Mouse (Mus musculus) layer of hippocampus, postnatal 10 days (tissue): Measurements from ENCODE around the gene Nfic. TPM values are rescaled to one million over a fixed set of nuclear protein-coding genes. Genes with fewer than 3 reads are reported as not detected.
"Not testable (repeated sequence)": the region's sequence is repeated elsewhere in the genome, so short reads cannot be mapped to it uniquely, and the experiment has no call there.

ENCODE experiments used
- DNase-seq, 2 experiments: peaks; one replicate each; pipeline ENCODE4 v3.0.0; 2021; ENCODE audit warnings: low spot score in 2 of 2
- total RNA-seq, 2 experiments: library from RNA; stranded (reverse); gene quantifications; 2 replicates each; pipeline ENCODE4 v1.2.3; 2021

Gene Nfic
- total RNA-seq, 2 experiments from 2014 or later = 51.2 to 55.8 TPM

- DNase-seq = no peak
These were observed 5.5 kb upstream of the Nfic start for GRCm38 (mm10) chr10:81460951-81461350.

DNA sequence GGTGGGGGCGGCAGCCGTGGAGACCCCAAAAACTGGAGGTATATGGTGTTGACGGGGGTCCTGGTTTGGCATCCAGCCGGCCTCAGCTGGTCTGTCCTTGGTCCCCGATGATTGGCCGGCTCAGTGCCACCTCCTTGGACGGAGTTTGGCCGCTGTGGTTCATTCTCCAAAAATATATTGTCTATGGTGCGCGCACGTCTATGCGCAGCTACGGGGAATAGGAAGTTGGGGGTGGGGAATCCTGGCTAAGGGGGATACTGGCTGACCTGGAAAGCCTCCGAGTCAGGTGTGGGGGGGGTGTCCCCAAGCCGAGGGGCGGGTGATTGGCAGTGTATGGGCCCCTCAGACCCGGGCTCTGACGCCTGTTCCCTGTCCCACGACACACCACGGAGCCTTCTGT lies 5.0 kb upstream of the Nfic start:
- peak; percentile 10 to 20 for DNase-seq

DNA sequence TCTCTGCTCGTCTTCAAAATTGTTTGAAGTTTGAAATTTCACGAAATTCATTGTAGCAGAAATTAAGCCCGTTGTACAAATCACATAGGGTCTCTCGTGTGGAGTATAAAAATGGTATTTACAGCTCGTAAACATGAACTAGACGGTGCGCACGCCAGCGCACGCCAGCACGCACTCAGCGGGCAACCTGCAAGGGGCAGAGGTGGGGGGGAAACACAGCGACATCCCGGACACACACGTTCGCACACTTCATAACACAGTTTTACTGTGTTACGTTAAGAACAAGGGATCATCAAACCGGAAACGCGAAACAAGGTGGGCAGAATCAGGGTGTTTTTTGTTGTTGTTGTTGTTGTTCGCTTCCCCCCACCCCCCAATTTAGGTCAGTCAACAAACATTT lies 4.0 kb upstream of the Nfic start:
- peak in 1 of 2 experiments; percentile 13 for DNase-seq

GRCm38 (mm10) chr10:81458267-81458666 lies 2.8 kb upstream of the Nfic start:
- DNase-seq = peak in 1 of 2 experiments; percentile 12

GRCm38 (mm10) chr10:81457624-81458023 lies 2.2 kb upstream of the Nfic start:
- peak; percentile 6 to 16 for DNase-seq

GRCm38 (mm10) chr10:81456983-81457563 lies 1.6 kb upstream of the Nfic start:
- DNase-seq = no peak

DNA sequence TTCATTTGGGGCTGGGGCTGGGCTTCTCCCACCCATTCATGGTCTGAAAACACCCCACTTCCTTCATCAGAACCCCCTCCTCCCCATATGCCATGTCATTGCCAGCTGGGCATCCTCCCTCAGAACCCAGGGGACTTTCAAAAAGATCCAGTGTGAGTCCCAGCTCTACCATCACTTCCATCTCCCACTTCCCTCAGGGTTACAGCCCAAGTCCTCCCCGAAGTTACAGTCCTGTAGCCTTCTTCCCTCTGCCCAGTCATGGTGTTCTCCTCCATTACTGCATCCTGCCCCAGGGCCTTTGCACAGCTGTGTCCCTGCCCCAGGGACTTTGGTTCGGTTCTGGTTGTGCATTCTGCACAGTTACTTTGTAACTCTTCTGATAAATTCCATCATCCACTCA lies 1.3 kb downstream of the Nfic start:
- DNase-seq = peak in 1 of 2 experiments; percentile 10

DNA sequence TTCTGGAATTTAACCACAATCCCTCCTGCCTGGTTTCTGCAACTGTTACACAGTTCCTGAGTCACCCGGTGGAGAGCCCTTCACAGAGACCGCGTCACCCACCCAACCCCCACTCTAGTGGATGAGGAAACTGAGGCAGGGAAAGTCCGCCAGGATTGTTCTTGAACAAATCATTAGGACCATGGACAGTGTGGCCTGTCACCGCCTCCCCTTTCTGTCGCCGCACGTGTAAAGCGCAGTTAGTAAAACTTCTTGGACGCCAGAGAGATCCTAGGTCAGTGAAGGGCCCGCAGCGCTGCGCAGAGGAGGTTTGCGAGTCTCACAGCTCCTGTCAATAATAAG lies 2.5 kb downstream of the Nfic start:
- peak in 1 of 2 experiments; percentile 4 for DNase-seq

DNA sequence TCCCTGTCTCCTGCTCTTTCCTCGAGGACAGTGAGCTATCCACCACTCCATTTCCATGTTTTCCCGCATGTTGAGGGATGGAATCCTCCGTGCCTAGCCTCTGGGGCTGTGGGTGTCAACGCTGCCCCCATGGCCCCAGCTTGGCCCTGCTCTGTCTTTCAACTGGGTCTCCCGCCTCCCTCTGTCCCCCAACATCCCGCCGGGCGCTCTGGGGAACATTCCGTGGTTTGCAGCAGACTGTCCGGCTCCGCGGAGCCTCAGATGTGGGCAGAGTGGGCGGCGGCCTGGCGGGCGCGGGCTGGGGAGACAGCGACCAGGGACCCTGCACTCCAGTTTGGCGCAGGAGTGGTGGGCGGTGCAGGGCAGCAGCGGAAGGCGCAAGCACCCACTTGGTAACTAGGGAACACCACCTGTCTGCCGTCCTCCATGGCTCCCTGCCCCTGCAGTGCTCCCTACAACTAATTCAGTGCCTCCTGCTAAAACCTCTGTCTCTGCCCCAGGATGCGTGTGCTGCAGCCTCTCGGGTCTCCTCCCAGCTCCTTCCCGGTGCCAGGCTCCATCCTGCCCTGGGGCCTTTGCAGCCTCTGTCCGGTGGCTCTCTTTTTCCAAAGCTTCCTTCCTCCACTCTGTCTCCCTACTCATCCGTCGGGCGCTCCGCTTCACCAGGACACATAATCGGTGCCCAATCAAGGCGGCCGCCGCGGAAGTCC lies 3.0 kb downstream of the Nfic start:
- peak; percentile 10 to 12 for DNase-seq

DNA sequence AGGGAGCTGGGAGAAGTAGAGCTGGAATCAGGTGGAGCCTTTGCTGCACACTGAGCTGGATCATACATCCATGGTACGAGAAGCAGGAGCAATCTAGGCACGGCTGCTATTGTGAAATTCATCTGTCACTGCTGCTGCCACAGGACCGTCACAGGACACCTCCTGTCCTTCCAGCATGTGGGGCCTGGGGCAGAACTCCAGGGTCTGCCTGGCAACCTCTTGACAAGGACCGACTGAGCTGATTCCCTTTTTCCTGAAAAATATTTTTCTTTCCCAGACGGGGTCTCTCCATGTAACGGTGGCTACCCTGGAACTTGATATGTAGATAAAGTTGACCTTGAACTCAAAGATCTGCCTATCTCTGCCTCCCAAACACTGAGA lies 4.1 kb downstream of the Nfic start:
- DNase-seq = peak in 1 of 2 experiments; percentile 10

DNA sequence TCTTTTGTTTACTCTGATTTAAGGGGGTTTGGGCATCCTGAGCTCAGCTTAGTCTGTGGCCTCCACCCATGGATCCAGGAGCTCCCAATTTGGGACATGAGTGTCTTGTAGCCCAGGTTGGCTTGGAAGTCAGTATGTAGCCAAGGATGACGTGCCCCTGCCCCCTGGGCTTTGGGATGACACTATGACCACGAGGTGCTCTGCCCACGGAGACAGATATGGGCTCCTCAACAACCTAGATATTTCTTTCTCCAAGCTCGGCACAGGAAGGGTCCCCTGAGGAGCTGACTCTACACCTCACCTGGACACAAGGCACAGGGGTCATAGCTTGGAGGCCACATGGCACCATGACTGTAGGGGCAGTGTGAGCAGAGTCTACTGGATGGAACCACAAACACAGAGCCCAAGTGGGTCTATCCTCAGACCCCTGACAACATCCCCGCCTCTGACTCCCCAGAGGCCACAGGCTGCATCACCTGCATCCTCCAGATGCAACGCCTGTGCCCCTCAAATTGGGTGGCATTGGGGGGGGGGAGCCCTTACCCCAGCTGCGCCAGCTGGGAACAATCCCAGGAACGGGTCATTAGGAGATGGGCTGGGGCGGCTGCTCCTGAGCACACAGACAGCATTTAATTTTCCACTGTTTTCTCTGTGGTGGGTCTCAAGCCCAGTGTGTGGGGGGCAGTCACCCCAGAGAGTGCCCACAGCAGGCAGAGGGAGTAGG lies 4.6 kb downstream of the Nfic start:
- no peak for DNase-seq

- peak; percentile 87 to 88 for DNase-seq
These were observed 5.3 kb downstream of the Nfic start for GRCm38 (mm10) chr10:81450140-81450539.

- not testable (repeated sequence) for DNase-seq
These were observed 9.9 kb downstream of the Nfic start for GRCm38 (mm10) chr10:81445516-81445915.

DNA sequence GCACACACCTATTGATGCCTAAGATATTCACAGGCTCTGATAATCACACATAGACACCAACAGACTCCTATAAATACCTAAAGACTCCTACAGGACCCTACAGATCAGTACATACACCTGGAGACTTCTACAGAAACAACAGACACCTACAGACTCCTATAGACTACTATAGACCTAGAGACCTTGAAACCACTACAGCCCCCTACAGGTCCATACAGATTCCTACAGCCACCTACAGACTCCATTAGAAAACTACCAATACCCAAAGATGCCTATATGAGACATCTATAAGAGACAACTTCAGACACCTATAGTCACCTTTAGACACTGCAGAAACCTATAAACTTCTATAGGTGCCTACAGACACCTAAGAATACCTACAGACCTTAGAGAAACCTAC lies 14.4 kb downstream of the Nfic start:
- no peak for DNase-seq

DNA sequence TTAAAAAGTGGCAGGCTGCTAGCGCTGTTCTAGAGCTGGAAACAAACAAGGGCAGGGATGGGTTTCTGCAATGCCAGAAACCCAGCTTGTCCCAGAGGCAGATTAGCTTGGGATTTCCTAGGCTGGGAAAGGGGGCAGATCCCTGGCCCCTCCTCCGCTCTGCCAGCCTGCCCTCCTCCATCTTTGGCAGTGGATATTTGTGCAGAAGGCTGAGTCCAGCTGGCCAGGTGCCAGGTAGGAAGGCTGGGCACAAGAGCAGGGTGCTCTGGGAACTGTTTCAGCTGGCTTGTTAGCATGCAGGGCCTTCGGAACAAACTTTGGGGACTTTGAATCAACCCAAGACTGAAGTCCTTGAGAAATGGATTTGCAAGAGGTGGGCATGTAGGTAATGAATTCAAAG lies 20.0 kb downstream of the Nfic start:
- DNase-seq = peak; percentile 84 to 91

GRCm38 (mm10) chr10:81434361-81435263 lies 20.8 kb downstream of the Nfic start:
- DNase-seq = peak; percentile 32 to 36

GRCm38 (mm10) chr10:81433541-81434289 lies 21.7 kb downstream of the Nfic start:
- DNase-seq = peak; percentile 33 to 53

DNA sequence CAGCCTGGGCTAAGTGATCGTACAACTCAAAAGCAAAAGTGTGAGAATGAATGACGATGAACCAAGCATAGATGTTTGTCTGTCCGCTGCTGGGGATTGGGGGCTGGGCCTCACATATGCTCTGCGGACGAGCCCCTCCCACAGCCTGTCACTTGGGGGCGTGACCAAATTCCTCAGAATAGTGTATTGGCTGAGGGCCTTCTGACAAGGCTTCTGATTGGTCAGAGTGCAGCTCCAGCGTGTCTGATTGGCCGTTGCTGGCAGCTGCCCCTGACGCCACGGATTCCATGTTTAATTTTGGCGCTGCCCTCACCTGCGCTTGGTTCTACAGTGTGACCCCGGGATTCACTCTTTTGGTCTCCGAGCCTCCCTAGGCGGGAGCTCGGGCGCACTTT lies 22.6 kb downstream of the Nfic start:
- DNase-seq = peak; percentile 90 to 93

GRCm38 (mm10) chr10:81432169-81432867 lies 23.1 kb downstream of the Nfic start:
- no peak for DNase-seq
